Mouse (Mus musculus) right cerebral cortex, postnatal 10 days (tissue): Measurements from ENCODE around the gene Gm49325.
"Not testable (repeated sequence)": the region's sequence is repeated elsewhere in the genome, so short reads cannot be mapped to it uniquely, and the experiment has no call there.

Experiments
- DNase-seq, 2 experiments: peaks; one replicate each; pipeline ENCODE4 v3.0.0; 2021; ENCODE audit warnings: low spot score in 2 of 2

The Gm49325 gene

DNA sequence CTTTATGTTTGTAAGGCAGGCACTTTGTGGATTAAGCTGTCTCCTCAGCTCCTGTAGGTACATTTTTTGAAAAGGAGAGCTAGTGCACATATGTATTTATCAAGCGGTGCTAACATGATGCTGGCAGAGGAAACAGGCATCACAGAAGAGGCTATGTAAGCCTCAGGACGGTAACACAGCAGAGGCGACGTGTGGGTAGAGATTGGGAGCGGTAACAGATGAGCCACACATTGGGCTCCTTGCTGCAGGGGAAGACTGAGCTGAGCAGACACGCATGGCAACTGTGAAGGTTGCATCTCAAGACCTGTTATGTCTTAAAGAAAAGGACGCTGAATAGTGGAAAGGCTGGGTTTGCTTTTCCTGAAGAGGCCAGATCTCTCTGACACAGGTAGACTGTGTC is 77.0 kb downstream of the Gm49325 start:
- DNase-seq, result no peak

DNA sequence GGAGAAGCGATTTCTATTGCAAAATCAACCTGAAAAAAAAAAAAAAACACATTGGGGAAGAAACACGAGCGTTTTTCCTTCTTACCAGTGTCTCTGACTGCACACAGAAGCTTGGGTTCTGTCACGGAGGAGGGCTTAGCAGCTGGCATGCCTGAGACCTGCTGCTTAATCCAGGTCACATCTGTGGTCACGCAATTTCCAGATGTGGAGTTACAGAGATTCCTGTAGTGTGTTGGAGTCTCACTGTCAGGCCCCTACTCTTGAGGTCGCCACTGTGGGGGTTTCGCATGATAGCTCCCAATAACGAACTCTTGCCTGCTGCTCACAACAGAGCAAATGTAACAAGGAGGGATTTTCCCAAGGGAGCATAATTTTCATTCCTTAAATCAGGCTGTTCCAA is 78.2 kb downstream of the Gm49325 start:
- no peak for DNase-seq

DNA sequence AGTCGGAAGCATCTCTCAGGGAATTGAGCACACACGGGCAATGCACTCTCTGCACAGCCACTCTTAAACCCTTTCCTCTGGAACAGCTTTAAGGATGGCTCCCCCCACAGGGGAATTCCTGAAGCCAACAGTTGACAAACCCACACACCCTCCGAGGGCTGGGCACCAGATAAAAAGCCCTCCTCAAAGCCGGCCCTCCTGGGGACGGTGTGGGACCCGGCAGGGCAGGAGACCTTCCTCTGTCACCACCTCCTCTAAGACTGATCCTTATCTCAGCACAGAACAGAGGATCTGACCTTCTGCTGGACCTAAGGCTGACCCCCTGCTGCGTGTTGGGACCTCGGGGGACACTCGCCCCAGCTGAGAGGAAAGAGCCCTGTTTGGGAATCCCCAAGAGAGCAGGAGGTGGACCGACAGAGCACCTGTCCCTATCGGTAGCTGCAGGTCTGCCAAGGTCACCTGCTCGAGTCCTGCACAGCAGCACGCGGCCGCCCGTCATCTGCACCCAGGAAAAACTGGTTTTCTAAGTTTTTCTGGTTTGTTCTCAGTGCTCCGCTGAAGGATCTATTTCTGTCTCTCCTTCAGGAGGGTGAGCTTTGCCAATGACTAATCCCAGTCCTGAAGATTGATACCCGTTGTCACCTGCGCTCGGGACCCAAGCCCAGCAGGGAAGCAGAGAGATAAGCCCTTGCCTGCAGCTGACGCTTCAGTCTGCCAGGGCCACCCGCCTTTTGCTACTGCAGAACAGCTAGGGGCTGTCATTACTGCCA is 80.1 kb downstream of the Gm49325 start, which contains the start of gene Tspear:
Gene Tspear (plus strand): TSS at position 675 of the 770 bp plus-strand sequence.
- DNase-seq, result no peak

DNA sequence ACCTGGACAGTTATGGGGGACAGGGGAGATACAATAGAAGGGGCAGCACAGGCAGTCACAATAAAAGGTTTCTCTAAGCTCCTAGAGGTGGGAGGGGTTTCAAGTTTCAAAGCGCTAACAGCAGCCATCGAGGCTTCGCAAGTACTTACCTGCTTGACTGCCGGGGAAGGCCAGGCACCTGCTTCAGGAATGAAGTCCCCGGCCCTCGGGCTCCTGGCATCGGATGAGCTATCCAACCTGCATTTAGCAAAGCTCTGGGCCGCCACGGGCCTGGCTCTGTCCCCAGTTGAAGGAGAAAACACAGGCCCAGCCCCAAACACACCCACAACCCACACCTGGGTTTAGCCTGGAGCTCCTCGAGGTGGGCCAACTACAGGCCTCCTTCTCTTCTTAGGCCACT is 81.0 kb downstream of the Gm49325 start:
- DNase-seq, result no peak

DNA sequence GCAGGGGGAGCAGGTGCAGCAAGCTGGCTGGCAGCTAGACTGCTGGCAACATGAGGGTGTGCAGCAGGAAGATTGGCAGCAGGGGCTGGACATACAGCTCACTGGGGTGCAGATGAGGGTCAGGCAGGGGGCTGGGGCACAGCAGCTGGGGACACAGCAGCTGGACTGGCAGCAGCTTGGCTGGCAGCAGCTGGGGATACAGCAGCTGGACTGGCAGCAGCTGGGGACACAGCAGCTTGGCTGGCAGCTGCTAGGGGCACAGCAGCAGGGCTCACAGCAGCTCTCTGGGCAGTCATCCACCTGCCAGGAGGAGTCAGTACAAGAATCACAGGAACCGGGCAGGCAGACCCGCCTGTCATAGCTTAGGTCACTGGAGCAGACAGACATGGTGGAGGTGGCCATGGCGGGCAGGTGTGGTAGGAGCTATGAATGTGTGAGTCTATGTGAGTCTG is 84.4 kb downstream of the Gm49325 start, which contains the start of gene Gm19402:
Gene Gm19402 (minus strand): TSS at position 402 of the 452 bp plus-strand sequence.
- DNase-seq, result not testable (repeated sequence)
